Mouse (Mus musculus): ENCODE results near the gene Olfr308.
"Not testable (repeated sequence)": the region's sequence is repeated elsewhere in the genome, so short reads cannot be mapped to it uniquely, and the experiment has no call there.

Olfr308 gene

DNA sequence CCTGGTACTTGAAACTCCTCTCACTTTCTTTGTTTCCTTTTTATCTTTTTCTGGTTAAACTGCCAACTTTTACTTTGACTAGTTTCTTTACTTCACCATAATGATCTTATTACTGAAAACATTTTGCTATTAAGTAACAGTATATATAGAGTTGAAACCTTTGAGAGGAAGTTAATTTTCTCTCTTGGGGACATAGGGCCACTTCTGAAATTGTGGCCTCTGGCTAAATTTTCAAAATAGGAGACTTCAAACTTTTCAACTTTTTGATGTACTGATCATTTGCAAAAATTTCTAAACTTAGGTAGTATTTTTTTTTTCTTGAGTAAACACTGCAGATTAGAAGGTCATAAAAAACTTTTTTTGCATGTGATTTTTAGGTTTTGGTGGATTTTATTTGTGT is at the start of gene Olfr308:
Olfr308 (minus strand) TSS at position 101 of the 400 bp plus-strand sequence.
- DNase-seq (ENCODE audit: low spot score) = no peak

DNA sequence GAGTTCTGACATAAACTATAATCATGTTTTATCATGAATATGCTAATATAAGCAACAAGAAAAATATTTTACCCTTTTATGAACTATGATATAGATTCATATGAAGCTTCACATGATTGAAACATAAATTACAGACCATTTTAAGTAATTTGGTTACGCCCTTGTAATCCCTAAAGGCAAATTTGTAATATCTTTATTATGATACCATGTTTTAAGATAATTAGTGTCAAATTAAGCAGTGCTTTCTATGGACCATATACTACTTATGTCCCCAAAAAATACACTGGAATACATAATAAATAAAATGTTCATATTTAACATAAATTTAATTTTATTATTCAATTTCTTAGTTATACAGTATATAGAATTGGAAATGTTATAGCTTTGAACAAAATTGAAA is 41.4 kb upstream of the Olfr308 start, which contains the start of gene Olfr305:
Olfr305 (minus strand) TSS at position 101 of the 400 bp plus-strand sequence.
- DNase-seq (ENCODE audit: low spot score) = no peak

DNA sequence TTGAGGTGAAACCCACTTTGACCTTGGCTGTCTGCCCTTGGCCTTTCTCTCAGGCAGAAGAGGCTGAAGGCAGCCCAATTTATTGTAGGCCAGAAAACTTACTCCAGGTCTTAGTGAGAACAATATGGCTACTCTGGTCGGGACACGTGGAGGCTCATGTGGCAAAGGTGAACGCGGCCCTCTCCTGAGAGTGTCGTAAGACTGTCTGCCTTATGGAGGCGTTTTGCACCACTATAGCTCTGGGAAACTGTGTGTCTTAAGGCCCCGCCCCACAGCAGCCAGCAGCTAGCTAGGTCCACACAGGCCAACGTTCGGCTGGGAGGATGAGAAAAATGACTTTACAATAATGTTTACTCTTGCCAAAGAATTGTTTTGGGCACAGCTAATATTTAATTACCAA is 20.9 kb upstream of the Olfr308 start:
- DNase-seq (ENCODE audit: low spot score) = not testable (repeated sequence)

DNA sequence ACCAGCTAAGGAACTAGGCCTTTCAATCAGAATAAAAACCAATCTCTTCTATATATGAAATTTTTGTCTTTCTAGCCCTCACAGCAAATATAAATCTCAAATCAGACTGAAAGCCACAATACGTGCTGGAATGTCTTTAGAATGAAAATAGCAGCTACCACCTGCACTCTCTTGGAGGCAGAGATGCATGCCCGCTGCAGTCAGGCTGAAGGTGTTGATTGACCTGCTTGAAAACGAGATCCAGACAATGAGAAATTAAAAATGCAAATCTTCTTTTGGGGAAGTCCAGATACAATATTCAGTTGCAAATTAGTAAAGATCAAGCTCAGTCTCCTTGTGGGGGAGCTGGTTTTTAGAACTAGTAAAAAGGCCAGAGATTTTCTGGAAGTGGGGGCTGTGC is 18.8 kb upstream of the Olfr308 start:
- DNase-seq (ENCODE audit: low spot score) = no peak

DNA sequence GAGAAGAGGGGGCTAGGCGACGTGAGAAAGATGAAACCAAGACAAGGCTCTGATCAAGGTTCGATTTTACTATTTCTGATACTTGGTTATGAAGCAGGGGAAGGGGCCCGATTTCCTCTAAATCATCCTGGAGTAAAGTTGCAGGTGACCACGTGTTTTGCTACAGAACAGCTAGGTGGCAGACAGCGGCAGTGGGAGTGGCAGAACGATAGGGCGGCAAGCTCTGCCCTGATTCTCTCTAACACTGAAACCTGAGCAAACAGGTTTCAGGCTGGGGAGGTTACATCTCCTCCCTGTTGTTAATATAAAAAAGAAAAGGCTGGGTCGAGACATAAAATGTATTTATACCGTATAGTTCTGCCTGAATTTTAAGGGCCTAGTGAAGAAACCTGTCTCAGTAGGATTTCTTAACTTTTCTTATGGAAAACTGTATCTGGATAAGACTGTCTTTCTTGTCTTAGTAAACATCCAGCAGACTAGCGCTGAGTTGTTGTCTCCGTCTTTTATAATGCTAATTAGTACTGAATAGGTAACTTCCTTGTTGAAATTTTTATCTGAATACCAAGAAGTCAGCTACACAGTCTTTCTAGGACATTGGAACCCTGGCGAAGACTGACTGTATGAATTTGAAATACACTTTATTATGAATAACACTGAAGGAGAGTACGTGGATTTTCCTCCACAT is 17.6 kb upstream of the Olfr308 start:
- no peak for DNase-seq (ENCODE audit: low spot score)

DNA sequence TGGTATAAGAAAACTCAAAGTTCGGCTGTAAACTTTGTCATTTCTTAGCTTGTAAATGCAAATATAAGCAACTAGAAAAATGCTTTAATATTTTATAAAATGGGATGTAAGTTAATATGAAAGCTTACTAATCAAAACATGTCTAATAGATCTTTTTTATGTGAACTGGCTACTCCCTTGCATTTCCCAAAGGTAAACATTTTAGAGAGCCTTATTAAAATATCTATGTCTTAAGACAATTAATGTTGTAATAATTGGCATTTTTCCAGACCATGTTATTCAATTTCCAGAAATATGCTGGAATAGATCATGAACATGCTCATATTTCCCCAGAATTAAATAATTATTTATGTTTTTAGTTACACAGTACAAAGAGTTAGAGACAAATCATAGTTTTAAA is 12.1 kb upstream of the Olfr308 start, which contains the start of gene Olfr307:
Olfr307 (minus strand) TSS at position 101 of the 400 bp plus-strand sequence.
- no peak for DNase-seq (ENCODE audit: low spot score)

DNA sequence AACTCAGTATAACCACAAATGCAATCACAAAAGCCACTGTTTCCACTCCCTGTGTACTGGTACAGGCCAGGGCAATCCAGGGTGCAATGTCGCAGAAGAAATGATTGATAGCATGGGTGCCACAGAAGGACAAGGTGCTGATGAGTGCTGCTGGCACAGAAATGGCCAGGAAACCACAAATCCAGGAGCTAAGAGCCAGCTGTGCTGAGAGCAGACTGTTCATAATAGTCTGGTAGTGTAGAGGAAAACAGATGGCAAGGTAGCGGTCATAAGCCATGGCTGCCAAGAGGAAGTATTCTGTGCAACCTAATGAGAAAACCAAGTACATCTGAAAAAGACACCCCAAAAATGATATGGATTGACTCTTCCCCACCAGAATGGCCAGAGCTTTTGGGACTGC is 4.1 kb downstream of the Olfr308 start:
- DNase-seq (ENCODE audit: low spot score) = no peak

DNA sequence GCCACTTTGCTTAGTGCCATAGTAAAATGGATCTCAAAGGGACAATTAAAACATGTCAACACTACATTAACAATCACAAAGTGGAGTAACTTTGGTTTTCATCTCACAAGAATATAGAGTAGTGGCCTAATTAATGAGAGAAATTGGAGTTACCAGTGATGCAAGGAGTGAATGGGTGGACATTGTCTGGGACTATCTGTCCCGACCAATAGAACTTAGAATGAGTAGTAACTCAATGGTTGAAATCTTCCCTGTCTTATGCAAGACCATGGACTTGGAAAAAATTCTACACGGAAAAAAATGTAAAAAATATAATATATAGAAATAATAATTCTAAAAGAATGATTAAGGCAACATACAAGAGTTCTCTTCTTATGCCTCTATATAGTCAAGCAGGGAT is 11.8 kb downstream of the Olfr308 start, which contains the start of gene Olfr309:
Olfr309 (minus strand) TSS at position 101 of the 400 bp plus-strand sequence.
- no peak for DNase-seq (ENCODE audit: low spot score)

DNA sequence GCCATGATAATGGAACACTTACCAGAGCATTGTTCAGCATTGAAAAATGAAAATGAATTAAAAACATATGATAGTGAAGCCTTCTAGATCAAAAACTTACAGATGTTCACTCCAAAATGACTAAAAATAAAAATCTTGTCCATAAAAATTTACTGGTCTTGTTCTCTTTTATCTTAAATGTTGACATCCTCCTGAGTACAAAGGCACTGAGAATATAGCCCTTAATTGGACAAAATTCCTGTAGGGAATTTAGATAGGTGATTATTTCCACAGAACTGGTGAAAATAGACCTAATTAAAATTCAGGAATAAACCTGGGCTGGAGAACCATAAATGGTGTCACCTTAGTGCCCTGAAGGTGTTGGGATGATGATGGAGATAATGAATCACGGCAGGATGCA is 48.4 kb downstream of the Olfr308 start, which contains the start of gene Olfr310:
Olfr310 (minus strand) TSS at position 101 of the 400 bp plus-strand sequence.
- DNase-seq (ENCODE audit: low spot score) = no peak

All from ovary, adult 18-20 months (tissue).